Mouse (Mus musculus): ENCODE data around the gene Wdfy2. TPM values are rescaled to one million over a fixed set of nuclear protein-coding genes. Genes with fewer than 3 reads are reported as not detected.

Wdfy2 gene
- 10 to 100 TPM; 62.7 to 67.0 TPM for total RNA-seq (2023)

GRCm38 (mm10) chr14:62837641-62838252 lies at the start of gene Wdfy2:
Gene Wdfy2 (plus strand): TSS chr14:62837678.

GRCm38 (mm10) chr14:62984410-62984809 lies 146.9 kb downstream of the Wdfy2 start, which contains the start of gene Defb48:
Gene Defb48 (minus strand): TSS chr14:62984510.

GRCm38 (mm10) chr14:62997777-62998176 lies 160.3 kb downstream of the Wdfy2 start, which contains the start of gene Defb47:
Gene Defb47 (plus strand): TSS chr14:62998077.

Other genes with a start within 250 kb of the Wdfy2 start
- not detected for gene Serpine3, start 174.0 kb upstream of the Wdfy2 start, total RNA-seq (2023)
- gene Ints6, start 76.5 kb upstream of the Wdfy2 start, total RNA-seq (2023): 10 to 100 TPM; 27.9 to 32.2 TPM
- not detected for gene Defb48, start 146.8 kb downstream of the Wdfy2 start, total RNA-seq (2023)
- not detected for gene Defb47, start 160.4 kb downstream of the Wdfy2 start, total RNA-seq (2023)
- not detected for gene Defb43, start 174.1 kb downstream of the Wdfy2 start, total RNA-seq (2023)
- gene Defb42, start 209.3 kb downstream of the Wdfy2 start, total RNA-seq (2023): not detected
- not detected for gene Defb30, start 212.3 kb downstream of the Wdfy2 start, total RNA-seq (2023)